Mouse (Mus musculus) megakaryocyte-erythroid progenitor cell, adult 5-6 weeks (primary cell): ENCODE data around the gene Spz1. TPM values are rescaled to one million over a fixed set of nuclear protein-coding genes. Genes with fewer than 3 reads are reported as not detected.

Experiments used
- total RNA-seq, 2 experiments: library from RNA; stranded (forward) in 1 of 2; stranded (reverse) in 1 of 2; fragments of 200-1000, 215-1000 nt in 1 of 2; fragments of >200 nt in 1 of 2; fragmentation: Nextera tagmentation in 1 of 2; gene quantifications; 2 replicates each; pipeline ENCODE4 v1.2.3; 2014 to 2017

Gene Spz1
- total RNA-seq, 2 experiments from 2014 or later, result not detected

Other genes with a start within 250 kb of the Spz1 start
- gene Dhfr, start 221.4 kb downstream of the Spz1 start, total RNA-seq (2014; fragmentation: Nextera tagmentation), result 22.6 and 24.9 TPM in 2 replicates
- 25.5 and 30.3 TPM in 2 replicates for gene Dhfr, start 221.4 kb downstream of the Spz1 start, total RNA-seq (2017)
- gene Msh3, start 221.2 kb downstream of the Spz1 start, total RNA-seq (2014; fragmentation: Nextera tagmentation), result 56.3 and 63.4 TPM in 2 replicates
- 57.2 and 59.9 TPM in 2 replicates for gene Msh3, start 221.2 kb downstream of the Spz1 start, total RNA-seq (2017)
- not detected in 2 replicates for gene Ankrd34b, start 150.3 kb downstream of the Spz1 start, total RNA-seq (2014; fragmentation: Nextera tagmentation)
- not detected in 2 replicates for gene Ankrd34b, start 150.3 kb downstream of the Spz1 start, total RNA-seq (2017)
- gene Fam151b, start 92.2 kb downstream of the Spz1 start, total RNA-seq (2014; fragmentation: Nextera tagmentation), result 0.84 and 4.3 TPM in 2 replicates
- 1.4 and 11.3 TPM in 2 replicates for gene Fam151b, start 92.2 kb downstream of the Spz1 start, total RNA-seq (2017)
- gene Zfyve16, start 45.3 kb downstream of the Spz1 start, total RNA-seq (2014; fragmentation: Nextera tagmentation), result 4.7 and 6.5 TPM in 2 replicates
- 4.0 and 5.9 TPM in 2 replicates for gene Zfyve16, start 45.3 kb downstream of the Spz1 start, total RNA-seq (2017)
- 34.0 and 42.3 TPM in 2 replicates for gene Serinc5, start 34.9 kb upstream of the Spz1 start, total RNA-seq (2014; fragmentation: Nextera tagmentation)
- 23.5 and 23.7 TPM in 2 replicates for gene Serinc5, start 34.9 kb upstream of the Spz1 start, total RNA-seq (2017)
- not detected in 2 replicates for gene Thbs4, start 218.6 kb upstream of the Spz1 start, total RNA-seq (2014; fragmentation: Nextera tagmentation)
- not detected in 2 replicates for gene Thbs4, start 218.6 kb upstream of the Spz1 start, total RNA-seq (2017)